Mouse (Mus musculus) spleen, postnatal 14 days (tissue): ENCODE measurements around the gene Calm4.

Experiments used
- DNase-seq, 2 experiments: peaks; one replicate each; pipeline ENCODE4 v3.0.0; 2021 to 2022; ENCODE audit warnings: low spot score in 2 of 2

Calm4 gene

GRCm38 (mm10) chr13:3861251-3861650 is 23.7 kb downstream of the Calm4 start:
- no peak for DNase-seq

GRCm38 (mm10) chr13:3862325-3862724 is 24.8 kb downstream of the Calm4 start:
- DNase-seq = no peak

- no peak for DNase-seq
Measured at GRCm38 (mm10) chr13:3862922-3863580, 25.5 kb downstream of the Calm4 start.

- DNase-seq = no peak
Measured at GRCm38 (mm10) chr13:3865648-3866354, 28.2 kb downstream of the Calm4 start.

- no peak for DNase-seq
Measured at GRCm38 (mm10) chr13:3866355-3867052, 28.9 kb downstream of the Calm4 start.

GRCm38 (mm10) chr13:3867158-3867557 is 29.6 kb downstream of the Calm4 start:
- peak in 1 of 2 experiments; percentile 25 for DNase-seq

GRCm38 (mm10) chr13:3869901-3870300 is 32.3 kb downstream of the Calm4 start:
- no peak for DNase-seq

- no peak for DNase-seq
Measured at GRCm38 (mm10) chr13:3872832-3873231, 35.3 kb downstream of the Calm4 start.

- no peak for DNase-seq
Measured at GRCm38 (mm10) chr13:3876448-3876847, 38.9 kb downstream of the Calm4 start.

GRCm38 (mm10) chr13:3877185-3877584 is 39.6 kb downstream of the Calm4 start:
- DNase-seq = no peak

GRCm38 (mm10) chr13:3877679-3878220 is 40.2 kb downstream of the Calm4 start:
- no peak for DNase-seq

GRCm38 (mm10) chr13:3886663-3887062 is 49.1 kb downstream of the Calm4 start:
- no peak for DNase-seq
